Mouse (Mus musculus) stomach, embryonic 16.5 days (tissue): Measurements from ENCODE around the gene Spef2. TPM values are rescaled to one million over a fixed set of nuclear protein-coding genes. Genes with fewer than 3 reads are reported as not detected.

Experiments
- ATAC-seq: fragments of 200-750 bp; cut with Nextera tagmentation; 2 replicates; pipeline ENCODE4 v1.8.0; 2017; ENCODE audit warnings: moderate number of reproducible peaks, moderate TSS enrichment; ENCODE audit not compliant: insufficient read depth, low FRiP score
- H3K27ac ChIP-seq: fragments of 300-500 bp; sonication (generic); 2 replicates; pipeline ENCODE4 v1.5.1; 2014; ENCODE audit warnings: low read length
- H3K27me3 ChIP-seq: fragments of 300-500 bp; sonication (generic); 2 replicates; pipeline ENCODE4 v1.6.1; 2014; ENCODE audit warnings: low read length, control low read depth, mixed read lengths; ENCODE audit not compliant: control insufficient read depth, insufficient read depth
- H3K36me3 ChIP-seq: fragments of 300-500 bp; sonication (generic); 2 replicates; pipeline ENCODE4 v1.6.1; 2014; ENCODE audit warnings: low read length; ENCODE audit not compliant: control insufficient read depth, insufficient read depth
- H3K4me1 ChIP-seq: fragments of 300-500 bp; sonication (generic); 2 replicates; pipeline ENCODE4 v1.6.1; 2014; ENCODE audit warnings: low read length, control low read depth, mixed read lengths; ENCODE audit not compliant: control insufficient read depth, insufficient read depth
- H3K4me2 ChIP-seq: fragments of 300-500 bp; sonication (generic); 2 replicates; pipeline ENCODE4 v1.6.1; 2014; ENCODE audit warnings: low read depth, low read length, mixed read lengths
- H3K4me3 ChIP-seq: fragments of 300-500 bp; sonication (generic); replicated peaks from 2 replicates; pipeline ENCODE4 v1.5.1; 2014; ENCODE audit warnings: mild to moderate bottlenecking, low read length
- H3K9ac ChIP-seq: fragments of 300-500 bp; sonication (generic); 2 replicates; pipeline ENCODE4 v1.6.1; 2014; ENCODE audit warnings: low read length
- H3K9me3 ChIP-seq: fragments of 300-500 bp; sonication (generic); replicated peaks from 2 replicates; pipeline ENCODE4 v1.6.1; 2016; ENCODE audit warnings: low read length, control low read depth; ENCODE audit not compliant: control insufficient read depth
- WGBS: fragments of 180-500 bp; shearing (Covaris S2); extraction: QIAGEN DNeasy Blood & Tissue Kit; methylation state at CpG from one replicate; pipeline ENCODE4 v1.1.7; 2014; 5-methylcytosine and 5-hydroxymethylcytosine counted together
- polyA plus RNA-seq: library from polyadenylated mRNA; unstranded; fragments of >200 nt; fragmentation: Nextera tagmentation; extraction: Ambion mirVana; gene quantifications from 2 replicates; pipeline ENCODE4 v1.2.1, GENCODE M21; 2015

Spef2 gene
- polyA plus RNA-seq, 1 experiment from 2014 or later: 0.32 TPM

DNA sequence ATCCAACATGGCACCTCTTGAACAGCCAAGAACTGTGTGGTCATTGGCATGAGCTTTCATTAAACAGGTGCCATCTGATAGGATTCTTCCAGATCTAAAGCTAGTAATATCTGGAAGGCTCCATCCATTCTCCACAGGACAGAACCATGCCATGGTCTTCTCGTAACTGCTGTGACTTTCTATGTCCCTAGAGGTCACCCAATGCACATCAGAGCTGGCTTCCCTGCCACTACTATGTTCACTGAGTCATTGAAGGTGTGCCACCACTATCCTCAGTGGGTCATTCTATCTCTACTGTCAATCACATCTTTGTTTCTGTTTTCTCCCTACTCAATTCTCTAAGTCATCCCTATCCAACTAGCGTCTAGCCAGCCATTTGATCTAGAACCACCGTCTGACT is 6.5 kb downstream of the Spef2 start:
- Histone ChIP-seq H3K4me3 (no peak overlapping the region), H3K4me2 (no peak overlapping the region), H3K4me1 (no peaks in the 10 kb centered on the region), H3K9ac (no peak overlapping the region), H3K27ac (no peak overlapping the region), H3K27me3 (no peaks in the 10 kb centered on the region), H3K9me3 (no peaks in the 10 kb centered on the region), H3K36me3 (no peaks in the 10 kb centered on the region)
- ATAC-seq: no peak
- 92% methylated on average over 3 of the region's 3 CpGs for WGBS

DNA sequence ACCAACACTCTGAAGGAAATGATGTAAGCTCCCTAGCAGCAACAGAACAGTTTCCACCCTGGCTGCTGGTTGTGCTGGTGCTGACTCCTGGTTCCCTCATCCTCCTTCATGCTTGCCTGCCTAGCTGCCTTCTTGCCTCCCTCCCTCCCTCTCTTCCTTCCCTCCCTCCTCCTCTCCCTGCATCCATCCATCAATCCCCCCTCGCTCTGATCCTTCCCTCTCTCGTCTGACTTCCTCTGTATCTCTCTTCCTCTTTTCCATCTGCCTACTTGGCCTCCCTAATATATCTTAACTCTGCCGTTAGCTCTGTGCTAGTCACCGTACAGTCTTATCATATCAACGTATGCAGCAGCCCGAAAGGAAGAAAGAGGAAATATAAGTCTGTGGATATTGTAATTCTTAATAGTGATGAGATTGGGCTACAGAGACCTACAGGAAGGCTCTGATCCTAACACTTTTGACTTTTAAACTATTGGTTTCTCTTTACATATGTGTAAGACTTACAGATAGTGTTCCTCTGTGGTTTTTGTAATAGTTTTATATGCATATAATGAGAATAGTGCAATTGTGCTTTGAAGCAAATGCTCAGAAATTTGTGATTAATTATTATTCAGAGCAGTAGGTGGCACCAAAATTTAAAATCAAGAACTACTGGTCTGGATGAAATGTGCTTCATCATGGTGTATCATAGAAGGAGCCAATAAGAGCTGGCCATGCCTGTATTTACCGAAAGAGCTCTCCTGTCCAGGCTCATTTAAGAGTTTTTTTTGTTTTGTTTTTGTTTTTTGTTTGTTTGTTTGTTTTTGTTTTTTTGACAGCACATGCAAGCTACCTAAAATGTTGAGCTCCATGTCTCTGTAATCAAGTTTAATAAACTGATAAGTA is 33.9 kb downstream of the Spef2 start:
- Histone ChIP-seq H3K9ac (no peak overlapping the region), H3K9me3 (no peaks in the 10 kb centered on the region), H3K4me2 (no peak overlapping the region), H3K27me3 (no peaks in the 10 kb centered on the region), H3K36me3 (no peaks in the 10 kb centered on the region), H3K27ac (no peak overlapping the region), H3K4me3 (no peak overlapping the region), H3K4me1 (no peaks in the 10 kb centered on the region)
- WGBS: 58% methylated on average over 7 of the region's 7 CpGs
- no peak for ATAC-seq

DNA sequence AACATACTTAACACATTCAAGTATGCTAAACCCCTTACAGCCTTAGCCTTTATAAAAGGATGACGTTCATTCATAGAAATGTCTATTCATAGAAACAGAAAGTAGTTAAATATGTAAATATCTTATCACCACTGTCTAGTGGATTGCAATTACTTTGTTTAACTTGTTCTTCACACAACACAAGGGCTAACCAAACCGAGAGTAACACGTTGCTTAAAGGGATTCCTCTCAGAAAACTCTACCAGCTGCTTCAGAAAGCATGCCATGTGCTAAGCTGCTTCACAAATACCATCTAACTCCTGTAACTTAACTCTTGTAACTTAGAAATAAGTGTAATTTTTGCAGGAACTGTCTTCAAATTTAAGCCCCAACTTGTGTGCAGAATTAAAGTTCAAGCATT is 35.0 kb downstream of the Spef2 start:
- H3K4me1 ChIP-seq: no peaks in the 10 kb centered on the region
- no peaks in the 10 kb centered on the region for H3K9me3 ChIP-seq
- no peaks in the 10 kb centered on the region for H3K36me3 ChIP-seq
- no peak for ATAC-seq
- H3K9ac ChIP-seq: no peak overlapping the region
- no peak overlapping the region for H3K4me2 ChIP-seq
- H3K27me3 ChIP-seq: no peaks in the 10 kb centered on the region
- 61% methylated on average over 3 of the region's 3 CpGs for WGBS
- no peak overlapping the region for H3K27ac ChIP-seq
- no peak overlapping the region for H3K4me3 ChIP-seq

DNA sequence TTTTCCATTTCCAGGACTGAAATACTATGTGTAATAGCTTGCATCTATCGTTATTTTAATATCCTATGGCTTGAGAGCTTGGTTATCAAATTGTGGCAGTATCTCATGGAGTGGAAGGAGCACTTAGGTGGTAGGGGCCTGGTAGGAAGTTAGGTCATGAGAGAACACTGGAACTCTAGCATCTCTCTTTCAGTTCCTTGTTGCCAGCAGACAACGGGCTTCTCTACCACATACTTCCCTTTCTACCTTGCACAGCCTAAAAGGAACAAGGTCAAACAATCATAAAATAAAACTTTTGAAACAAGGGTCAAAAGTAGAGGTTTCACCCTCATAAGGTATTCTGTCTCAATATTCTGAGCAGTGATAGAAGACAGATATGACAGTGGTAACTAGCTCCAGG is 38.3 kb downstream of the Spef2 start:
- 86% methylated on average over 2 of the region's 2 CpGs for WGBS
- no peaks in the 10 kb centered on the region for H3K36me3 ChIP-seq
- H3K4me1 ChIP-seq: no peaks in the 10 kb centered on the region
- H3K27ac ChIP-seq: no peak overlapping the region
- ATAC-seq: no peak
- H3K9ac ChIP-seq: no peak overlapping the region
- no peak overlapping the region for H3K4me2 ChIP-seq
- no peaks in the 10 kb centered on the region for H3K27me3 ChIP-seq
- H3K9me3 ChIP-seq: no peaks in the 10 kb centered on the region
- no peak overlapping the region for H3K4me3 ChIP-seq

DNA sequence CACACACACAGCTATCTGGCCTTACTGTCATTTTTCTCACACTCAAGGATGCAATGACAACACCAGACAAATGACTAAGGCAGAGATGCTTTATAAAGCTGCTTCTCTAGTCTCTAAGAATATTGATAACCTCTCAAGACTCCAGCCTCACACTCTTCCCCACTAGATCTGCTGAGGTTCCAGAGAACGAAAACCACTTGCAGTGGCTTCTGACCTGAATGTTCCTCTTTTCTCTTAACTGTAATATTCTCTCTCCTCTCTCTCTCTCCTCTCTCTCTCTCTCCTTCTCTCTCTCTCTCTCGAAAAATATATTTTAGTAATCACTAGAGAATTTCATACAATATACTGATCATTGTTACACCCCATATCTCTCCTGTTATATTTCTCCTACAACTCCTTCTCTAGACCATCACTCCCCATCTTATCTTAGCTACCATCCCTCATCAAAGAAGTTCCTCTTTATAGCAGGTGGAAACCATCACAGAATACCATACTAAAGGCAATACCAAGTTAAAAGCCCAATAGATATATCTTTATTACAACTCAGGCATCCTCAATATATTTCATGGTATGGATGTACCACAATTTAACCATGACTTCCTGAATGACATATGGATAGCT is 42.7 kb downstream of the Spef2 start:
- H3K36me3 ChIP-seq: no peaks in the 10 kb centered on the region
- no peak overlapping the region for H3K9ac ChIP-seq
- no peak overlapping the region for H3K4me2 ChIP-seq
- H3K4me1 ChIP-seq: no peaks in the 10 kb centered on the region
- WGBS: 60% methylated on average over 2 of the region's 2 CpGs
- H3K4me3 ChIP-seq: no peak overlapping the region
- H3K9me3 ChIP-seq: no peaks in the 10 kb centered on the region
- no peaks in the 10 kb centered on the region for H3K27me3 ChIP-seq
- no peak for ATAC-seq
- no peak overlapping the region for H3K27ac ChIP-seq

DNA sequence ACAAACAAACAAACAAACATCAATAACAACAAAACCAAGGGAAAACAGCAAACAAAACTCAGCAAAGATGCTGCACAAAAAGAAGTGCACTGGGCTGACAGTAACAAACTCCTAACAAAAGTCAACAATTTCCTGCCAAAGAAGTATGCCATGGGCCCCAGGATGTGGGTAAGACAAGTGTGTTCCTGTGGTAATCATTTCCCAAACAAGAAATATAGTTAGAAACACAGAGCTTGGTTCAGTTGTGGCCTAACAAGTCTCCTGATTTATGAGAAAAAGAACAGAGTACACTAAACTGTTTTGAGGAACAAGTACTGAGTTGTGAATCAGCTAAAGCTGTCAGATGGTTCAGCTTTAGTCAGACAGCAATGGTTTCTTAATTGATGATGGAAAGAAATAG is 46.8 kb downstream of the Spef2 start:
- Histone ChIP-seq H3K4me2 (no peak overlapping the region), H3K27ac (no peak overlapping the region), H3K27me3 (no peaks in the 10 kb centered on the region), H3K4me1 (no peaks in the 10 kb centered on the region), H3K9ac (no peak overlapping the region), H3K36me3 (no peaks in the 10 kb centered on the region), H3K4me3 (no peak overlapping the region), H3K9me3 (no peaks in the 10 kb centered on the region)
- ATAC-seq: no peak

DNA sequence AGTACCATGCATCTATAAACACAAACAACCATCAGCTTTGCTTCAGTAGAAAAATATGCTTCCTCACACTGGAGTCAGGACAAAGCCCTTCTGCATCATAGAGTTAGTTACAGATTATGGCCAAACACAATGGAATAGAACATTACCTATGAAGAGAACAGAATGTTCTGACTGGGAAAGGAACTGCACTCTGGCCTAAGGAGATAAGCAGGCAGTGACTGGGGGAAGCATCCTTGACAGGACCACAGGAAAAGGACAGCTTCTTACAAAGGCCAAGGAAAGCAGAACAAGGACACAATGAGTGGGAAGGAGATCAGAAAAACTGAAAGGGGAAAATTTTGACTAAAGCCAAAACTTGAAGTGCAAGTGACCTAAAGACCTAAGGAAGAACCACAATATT is 56.9 kb downstream of the Spef2 start:
- Histone ChIP-seq H3K4me3 (no peak overlapping the region), H3K4me1 (no peaks in the 10 kb centered on the region), H3K9me3 (no peaks in the 10 kb centered on the region), H3K9ac (no peak overlapping the region), H3K27me3 (no peaks in the 10 kb centered on the region), H3K4me2 (no peak overlapping the region), H3K36me3 (no peaks in the 10 kb centered on the region), H3K27ac (no peak overlapping the region)
- ATAC-seq: no peak

DNA sequence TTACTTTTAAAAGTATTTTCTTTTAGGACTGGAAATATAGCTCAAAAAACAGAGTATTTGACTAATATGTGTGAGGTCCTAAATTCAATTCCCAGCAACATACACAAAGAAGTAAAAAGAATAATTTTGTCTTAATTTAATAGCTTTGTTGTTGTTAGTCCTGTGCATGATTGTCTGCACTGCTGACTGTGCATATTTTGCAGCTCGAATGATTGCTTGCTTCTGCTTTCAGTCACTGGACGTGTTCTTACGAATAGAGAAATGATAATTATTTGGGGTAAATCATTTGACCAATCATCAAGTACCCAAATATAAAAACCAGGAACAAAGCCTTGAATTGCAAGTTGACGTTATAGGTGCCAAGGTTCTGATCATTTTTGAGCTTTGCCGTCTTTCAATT is 57.8 kb downstream of the Spef2 start:
- H3K4me1 ChIP-seq: no peaks in the 10 kb centered on the region
- no peak for ATAC-seq
- no peaks in the 10 kb centered on the region for H3K27me3 ChIP-seq
- no peaks in the 10 kb centered on the region for H3K36me3 ChIP-seq
- no peak overlapping the region for H3K4me2 ChIP-seq
- 87% methylated on average over 5 of the region's 5 CpGs for WGBS
- no peak overlapping the region for H3K9ac ChIP-seq
- H3K27ac ChIP-seq: no peak overlapping the region
- no peaks in the 10 kb centered on the region for H3K9me3 ChIP-seq
- no peak overlapping the region for H3K4me3 ChIP-seq

DNA sequence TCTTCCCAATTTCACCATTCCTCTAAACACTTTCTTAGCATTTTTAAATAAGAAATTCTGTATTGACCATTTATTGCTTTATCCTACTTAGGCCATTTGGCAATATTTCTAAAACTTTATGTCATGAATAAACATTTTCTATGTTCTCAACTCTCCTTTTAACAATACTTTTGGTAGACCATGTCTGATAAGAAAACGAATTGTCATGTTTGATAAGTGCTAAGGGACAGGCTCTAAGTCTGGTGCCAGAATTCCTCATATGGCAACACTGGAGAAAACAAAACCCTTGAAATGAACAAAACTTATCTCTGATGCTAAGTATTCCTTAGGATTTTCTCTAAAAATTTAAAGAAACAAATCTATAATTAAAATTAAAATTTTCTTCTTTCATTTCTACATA is 58.2 kb downstream of the Spef2 start:
- no peaks in the 10 kb centered on the region for H3K36me3 ChIP-seq
- no peak overlapping the region for H3K27ac ChIP-seq
- H3K4me2 ChIP-seq: no peak overlapping the region
- H3K9ac ChIP-seq: no peak overlapping the region
- H3K27me3 ChIP-seq: no peaks in the 10 kb centered on the region
- no peaks in the 10 kb centered on the region for H3K9me3 ChIP-seq
- no peak overlapping the region for H3K4me3 ChIP-seq
- no peak for ATAC-seq
- no peaks in the 10 kb centered on the region for H3K4me1 ChIP-seq
- WGBS: 60% methylated on average over 1 of the region's 1 CpGs
